Mouse (Mus musculus) T-helper 17 cell (primary cell): ENCODE data around the gene Ppp1r17.

ENCODE experiments used
- in situ Hi-C, 2 experiments: fragments of 300-600 bp; cut with MboI, MseI; formaldehyde crosslinking; loops; 1 replicate in 1 of 2; 2 replicates in 1 of 2; pipeline ENCODE4 v1.15.1; 2025; ENCODE audit warnings: high pct_unique_total_duplicates in 2 of 2

Ppp1r17 gene

DNA sequence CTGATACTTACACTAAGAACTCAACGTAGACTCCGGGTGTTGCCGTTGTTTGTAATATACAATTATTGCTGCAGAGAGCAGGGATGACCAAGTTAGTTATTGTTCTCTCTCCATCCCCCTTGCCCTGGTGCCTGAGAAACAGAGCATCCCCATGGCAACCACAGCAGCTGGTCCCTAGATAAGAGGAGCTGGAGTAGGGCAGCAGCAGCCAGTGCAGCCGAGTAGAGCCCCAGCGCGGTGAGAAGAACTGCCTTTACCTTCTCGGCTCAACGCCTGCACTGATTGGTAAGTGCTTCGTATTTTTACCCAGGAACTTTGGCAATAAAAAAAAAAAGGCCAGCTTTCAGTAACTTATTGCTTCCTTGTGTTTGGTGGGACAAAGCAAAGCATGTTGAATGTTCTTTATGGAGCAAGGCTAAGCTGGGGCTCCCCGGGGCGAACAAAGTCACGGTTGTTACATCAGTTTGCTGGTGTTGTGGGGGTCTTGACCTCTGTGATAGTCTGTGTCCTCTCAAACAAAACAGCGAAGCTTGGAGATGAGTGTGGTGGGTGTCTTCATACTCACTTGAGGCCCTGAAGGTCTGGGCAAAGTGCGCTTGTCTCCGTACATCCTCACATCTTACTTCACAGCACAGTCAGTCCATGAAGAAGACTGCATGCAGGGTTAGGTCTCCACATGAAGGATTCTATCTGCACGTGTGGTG, at the start of gene Ppp1r17:
Gene Ppp1r17 (plus strand): TSS at position 207 of the 704 bp plus-strand sequence.
- in situ Hi-C loops = no loop called here

DNA sequence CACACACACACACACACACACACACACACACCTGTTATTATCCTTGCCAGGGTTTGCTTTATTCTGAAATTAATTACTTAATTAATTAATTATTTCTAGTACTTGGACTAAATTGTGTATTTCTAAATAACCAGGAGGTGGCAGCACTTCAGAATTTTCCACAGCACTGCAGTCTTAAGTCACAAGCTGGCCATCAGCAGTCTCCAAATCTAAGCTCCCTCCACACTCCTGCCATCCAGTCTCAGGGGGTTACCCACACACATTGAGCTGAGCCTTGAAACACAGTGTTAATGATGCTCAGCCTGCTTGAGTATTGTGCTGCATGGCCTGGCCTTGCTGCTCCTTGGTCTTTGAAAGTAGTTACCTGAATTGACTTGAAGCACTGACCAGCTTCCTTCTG, 44.3 kb upstream of the Ppp1r17 start:
- in situ Hi-C loops = no loop called here

DNA sequence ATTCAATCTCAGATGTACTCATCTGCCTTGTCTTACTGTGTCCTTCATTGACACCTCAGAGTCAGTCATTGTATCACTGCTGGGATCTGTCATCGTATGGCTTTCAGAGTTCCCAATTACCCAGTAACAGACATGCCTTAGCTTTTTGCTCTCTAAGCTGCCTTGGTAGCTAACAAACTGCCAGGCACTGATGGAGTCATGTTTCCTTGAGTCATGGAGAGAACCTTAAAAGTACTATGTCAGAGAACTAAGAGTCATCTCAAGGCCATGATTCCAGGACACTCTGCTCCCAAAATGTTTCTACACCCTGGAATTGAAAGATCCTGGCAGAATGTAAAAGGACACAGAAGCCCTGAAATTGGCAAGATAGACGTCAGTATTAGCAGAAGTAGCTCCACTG, 37.5 kb upstream of the Ppp1r17 start:
- in situ Hi-C loops = no loop called here

DNA sequence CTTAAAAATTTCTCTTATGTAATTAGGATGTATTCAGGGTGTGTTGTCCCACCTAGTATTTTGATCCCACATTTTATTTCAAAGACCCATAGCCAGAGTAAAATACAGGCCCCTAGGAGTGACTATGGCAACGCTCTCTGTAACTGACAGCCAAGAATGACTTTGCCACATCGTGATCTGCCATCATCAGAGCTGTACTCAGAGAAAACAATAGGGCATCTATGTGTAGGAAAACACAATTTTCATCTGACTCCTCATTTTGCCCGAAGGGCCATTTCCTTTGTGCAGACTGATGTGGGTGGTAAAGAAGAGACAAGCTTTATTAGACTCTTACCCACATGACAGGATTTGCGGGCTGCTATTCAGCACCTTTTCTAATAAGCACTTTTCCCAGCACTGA, 8.6 kb upstream of the Ppp1r17 start:
- in situ Hi-C loops = no loop called here

DNA sequence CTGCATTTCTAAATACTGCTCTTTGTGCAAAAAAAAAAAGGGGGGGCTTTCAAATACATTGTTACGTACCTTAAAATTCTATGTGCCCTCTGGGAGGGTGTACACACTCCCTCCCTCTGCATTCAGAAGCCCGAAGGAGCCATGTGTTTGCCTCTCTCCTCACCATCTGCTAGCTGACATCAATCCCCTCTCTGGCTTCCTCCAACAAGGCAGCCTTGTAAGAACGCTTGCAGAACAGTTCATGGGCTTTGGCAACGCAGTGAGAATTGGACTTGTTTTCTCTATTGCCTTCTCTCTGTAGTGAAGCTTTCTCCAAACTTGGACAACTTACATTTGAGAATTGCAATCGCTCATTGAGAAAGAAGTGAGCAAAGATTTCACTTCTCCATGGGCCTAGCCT, 4.9 kb upstream of the Ppp1r17 start:
- in situ Hi-C loops = no loop called here

DNA sequence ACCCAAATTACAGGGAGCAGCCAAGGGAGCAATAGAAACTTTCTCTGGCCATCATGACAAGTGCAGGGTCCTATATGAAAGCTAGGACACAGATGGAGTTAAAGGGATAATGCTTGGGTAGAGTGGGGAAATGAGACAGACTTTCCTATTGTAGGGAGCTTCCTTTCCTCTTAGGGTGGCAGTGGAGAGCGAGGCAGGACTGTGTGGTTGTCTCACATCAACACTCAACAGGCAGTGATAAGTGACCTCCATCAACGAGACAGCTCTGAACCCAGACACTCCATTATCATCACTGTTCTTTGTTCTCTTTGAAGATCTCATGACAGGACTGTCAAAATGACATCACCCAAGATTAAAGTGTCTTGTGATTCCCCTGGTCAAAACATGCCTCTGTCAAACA, 2.3 kb downstream of the Ppp1r17 start:
- in situ Hi-C loops = no loop called here

DNA sequence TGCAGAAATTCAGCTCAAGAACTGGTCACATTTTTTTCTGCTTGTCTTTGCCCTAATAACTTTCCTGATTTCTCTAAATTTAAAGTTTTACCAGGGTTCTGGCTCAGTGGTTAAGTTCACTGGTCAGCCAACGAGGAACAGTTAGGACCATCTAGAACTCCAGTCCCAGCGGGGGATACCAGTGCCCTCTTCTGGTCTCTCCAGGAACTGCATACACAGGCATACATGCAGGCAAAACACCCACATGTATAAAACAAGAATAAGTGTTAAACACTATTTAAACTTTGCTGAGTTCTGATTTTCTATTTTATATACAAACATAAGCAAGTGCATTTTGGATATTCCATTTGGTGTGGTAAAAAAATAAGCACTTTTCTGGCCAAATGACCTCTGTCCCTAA, 8.2 kb downstream of the Ppp1r17 start:
- in situ Hi-C loops = no loop called here

DNA sequence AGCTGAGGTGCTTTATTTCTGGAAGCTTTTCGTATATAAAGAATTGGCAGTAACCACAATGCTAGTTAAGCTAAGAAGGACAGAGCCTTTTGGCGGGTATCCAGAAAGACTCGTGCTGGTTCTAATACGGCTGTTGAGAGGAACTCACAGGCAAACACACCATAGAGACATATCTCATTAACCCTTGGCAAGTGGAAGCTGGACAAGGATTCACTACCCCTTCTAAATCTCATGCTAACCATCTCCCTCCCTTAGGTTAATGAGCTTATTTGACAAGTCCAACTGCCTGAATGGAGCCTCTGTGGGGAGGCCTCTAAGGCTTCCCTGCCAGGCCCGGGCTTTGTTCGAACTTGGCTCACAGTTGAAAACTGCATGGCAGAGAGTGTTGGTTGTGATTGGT, 10.0 kb downstream of the Ppp1r17 start:
- in situ Hi-C loops = no loop called here

DNA sequence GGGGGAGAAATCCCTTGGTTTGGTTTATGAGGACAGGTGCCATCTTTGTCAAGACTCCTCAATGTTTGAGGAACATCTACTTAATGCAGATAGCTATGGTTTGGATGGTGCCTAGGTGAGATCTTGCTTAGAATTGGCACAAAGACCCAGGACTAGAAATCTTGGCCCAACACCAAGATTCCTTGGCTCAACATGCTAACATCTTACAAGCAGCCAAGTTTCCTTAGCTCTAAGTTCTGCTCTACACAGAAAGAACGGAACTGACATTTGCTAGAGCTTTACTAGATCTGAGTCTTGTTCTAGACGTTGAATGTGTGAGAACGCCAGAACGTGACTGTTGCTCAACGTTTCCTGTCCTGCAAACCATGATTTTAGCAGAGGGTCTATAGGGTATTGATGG, 10.7 kb downstream of the Ppp1r17 start:
- in situ Hi-C loops = no loop called here

DNA sequence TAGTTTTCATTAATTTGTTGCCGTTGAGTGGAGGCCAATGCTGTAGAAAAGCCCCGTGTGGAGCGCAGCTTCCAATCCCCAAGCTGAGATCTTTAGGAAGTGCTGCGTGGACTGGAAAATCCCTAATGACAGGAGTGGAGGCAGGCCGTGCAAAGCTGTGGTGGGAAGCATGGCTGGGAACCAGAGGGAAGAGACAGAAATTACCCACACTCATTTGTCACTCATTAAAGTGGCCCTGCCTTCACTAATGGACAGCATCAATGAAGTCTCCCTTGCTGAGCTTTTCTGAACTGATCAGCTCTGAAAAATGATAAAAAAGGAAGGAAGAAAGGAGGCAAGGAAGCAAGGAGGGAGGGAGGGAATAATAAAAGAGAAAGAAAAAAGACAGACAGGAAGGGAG, 12.7 kb downstream of the Ppp1r17 start:
- in situ Hi-C loops = no loop called here

DNA sequence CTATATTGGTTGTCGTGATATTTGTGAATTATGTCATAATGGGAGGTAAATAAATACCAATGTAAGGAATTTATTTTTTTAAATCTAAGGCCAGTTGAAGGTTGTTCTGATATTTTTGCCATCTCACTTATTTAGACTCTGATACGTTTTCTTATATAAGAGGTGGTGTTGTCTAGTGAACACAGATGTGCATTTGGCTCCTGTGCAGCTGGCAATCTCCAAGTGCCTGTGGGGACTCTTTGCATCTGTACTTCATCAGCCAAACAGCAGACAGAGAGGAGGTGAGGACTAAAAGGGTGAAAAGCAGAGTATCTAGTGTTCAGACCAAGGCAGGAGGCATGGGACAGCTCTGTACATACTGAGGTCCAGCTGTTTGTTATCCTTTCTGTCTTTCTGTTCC, 14.9 kb downstream of the Ppp1r17 start:
- in situ Hi-C loops = no loop called here

DNA sequence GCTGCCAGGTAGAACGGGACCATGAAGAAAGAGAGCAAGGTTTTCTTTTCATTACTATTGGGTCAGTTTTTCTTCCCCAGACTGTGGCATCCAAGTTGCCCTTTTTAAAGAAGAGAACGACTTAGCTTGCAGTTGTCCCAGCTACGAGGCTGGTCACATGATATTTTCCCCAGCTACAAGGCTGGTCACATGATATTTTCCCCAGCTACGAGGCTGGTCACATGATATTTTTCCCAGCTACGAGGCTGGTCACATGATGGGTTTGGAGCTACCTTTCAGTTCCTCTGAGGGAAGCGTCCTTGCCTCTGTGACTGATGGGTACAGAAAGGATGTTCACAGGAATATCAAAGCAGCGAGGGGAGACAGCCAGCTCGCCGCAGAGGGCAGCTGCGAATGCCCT, 17.8 kb downstream of the Ppp1r17 start:
- in situ Hi-C loops = no loop called here

DNA sequence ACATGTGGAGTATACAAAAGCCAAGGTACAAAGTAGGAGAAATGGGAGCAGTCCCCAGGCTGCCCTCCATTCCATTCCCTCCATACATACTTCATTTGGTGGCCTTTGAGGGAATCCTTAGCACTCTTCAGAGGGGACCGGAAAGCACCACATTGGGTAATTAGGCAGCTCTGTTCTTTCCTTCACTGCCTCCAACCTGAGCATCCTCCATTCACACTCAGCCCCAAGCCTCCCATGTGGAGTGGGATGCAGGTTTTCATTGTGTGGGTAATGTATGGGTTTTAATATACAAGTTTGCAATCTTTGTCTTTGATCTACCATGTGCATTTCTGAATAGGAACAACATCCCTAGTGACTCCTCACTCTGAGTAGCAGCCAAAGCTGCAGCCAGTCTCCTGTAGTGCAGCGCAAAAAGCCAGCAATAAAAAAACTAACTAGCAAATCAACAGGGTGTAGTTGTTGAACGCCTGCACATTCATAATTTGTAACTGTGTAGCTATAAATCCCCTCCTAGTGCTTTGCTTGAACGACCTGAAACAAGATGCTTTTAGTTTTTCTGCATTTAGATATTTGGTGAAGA, 22.3 kb downstream of the Ppp1r17 start:
- in situ Hi-C loops = no loop called here

DNA sequence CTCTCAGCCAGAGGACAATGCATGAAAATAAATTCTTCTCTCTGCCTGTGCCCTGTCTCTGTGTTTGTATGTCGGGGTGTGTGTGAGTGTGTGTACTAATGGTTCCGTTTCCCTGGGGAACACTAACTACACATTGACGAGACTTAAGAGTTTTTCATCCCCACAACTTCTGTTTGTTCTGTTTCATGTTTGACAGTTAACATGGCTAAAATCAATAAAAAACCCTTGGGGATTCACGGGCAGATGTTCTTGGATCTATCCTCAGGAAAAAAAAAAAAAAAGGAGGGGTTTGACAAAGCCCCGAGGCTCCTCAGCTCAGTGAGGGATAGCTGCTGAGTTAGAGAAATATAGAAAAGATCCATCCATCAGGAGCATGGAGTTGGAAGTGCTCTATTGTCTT, 27.0 kb downstream of the Ppp1r17 start:
- in situ Hi-C loops = no loop called here

DNA sequence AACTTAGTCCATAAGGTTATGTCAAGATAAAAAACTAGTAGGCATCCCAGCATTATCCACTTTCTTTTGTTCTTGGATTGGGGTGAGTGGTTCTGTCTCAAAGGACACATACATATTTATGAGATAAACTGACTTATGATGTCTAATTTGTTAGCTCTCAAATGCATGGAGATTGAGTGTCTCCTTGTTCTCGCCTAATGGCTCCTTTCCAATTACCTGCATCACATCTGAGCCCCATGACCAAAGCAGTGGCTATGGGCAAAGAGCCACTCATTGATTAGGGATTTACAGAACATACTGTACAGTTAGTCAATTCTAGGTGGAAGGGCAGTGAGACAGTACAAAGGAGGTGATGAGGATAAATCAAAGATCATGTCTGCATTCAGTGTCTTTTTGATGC, 27.4 kb downstream of the Ppp1r17 start:
- in situ Hi-C loops = no loop called here

DNA sequence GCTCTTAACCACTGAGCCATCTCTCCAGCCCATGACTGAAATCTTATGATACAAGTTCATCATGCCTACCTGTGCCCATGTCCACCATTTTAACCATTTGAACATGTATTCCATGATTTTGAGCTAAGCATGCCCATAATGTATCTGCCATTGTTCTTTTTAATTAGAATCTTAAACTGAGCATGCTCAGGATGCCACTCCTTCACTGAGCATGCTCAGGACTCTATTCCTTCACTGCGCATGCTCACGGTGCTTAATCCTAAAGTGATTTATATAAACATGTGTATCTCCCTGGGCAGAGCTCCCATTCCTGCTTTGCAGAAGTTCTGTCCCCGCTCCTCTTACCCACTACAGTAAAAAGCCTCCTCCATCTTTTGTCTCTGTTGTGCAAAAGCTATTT, 31.3 kb downstream of the Ppp1r17 start:
- in situ Hi-C loops = no loop called here

DNA sequence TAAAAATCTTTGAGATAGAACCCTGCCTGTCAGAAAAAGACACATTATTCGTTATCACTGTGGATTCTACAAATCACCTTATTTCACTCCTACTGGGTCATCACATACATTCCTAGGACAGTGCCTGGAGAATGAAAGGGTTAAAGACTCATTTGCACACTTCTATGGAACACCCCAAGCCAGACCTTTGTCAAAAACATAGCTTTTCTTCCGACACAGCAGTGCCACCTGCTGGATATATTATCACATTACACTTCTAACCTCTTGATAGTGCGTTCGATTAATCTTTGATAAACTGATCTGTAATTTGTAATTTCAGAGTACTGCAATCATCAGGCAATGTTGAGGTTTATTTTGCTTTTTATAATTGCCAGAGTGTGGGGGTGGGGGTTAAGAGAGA, 31.8 kb downstream of the Ppp1r17 start:
- in situ Hi-C loops = no loop called here

DNA sequence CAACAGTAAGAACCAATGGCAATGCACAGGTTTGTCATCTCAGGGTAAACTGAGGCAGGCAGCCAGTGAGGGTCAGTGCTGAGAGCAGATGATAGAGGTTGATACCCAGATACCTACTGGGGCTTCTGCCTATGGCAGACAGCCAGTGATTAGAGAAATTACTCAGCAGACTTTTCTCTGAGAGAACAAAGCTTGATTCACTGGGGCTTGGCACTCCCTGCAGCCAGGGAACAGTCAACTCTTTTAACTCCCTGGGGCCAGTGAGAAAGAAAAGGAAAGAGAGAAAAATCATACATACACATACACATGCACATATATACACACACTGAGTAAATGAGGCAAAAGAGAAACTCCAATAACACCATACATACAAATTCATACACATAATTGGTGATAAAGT, 46.4 kb downstream of the Ppp1r17 start:
- in situ Hi-C loops = loop anchor here in 1 of 2 experiments (10.0 kb wide), 1 partner anchor 541 kb away; no protein-coding TSS in a partner anchor

DNA sequence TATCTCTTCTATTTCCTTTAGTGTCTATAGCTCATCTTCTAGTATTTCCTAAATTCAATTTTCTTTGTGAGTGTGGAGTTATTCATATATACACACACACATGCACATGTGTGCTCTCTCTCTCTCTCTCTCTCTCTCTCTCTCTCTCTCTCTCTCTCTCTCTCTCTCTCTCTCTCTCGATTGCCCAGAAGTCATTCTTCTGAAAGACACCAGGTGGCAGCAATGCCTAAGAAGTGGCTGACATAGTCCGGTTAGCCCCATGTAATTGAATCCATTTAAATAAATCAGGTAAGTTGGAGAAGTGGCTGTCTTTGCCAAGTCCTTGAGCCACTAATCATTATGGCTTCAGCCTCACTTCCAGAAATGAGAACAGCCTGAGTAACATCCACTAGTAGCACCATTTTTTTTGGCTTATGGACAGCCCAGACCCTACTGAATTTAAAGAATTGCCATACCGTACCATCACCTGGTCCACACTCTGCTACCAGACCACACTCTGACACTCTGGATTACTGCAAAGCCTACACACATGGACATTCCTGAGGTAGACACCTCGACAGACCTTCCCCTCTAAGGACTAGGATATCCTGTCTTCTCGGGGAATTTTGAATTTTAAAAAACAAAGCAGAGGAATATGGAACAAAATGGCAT, 49.5 kb downstream of the Ppp1r17 start:
- in situ Hi-C loops = loop anchor here (5.0 to 10.0 kb wide), 3 partner anchors 538 to 631 kb away; no protein-coding TSS in a partner anchor

DNA sequence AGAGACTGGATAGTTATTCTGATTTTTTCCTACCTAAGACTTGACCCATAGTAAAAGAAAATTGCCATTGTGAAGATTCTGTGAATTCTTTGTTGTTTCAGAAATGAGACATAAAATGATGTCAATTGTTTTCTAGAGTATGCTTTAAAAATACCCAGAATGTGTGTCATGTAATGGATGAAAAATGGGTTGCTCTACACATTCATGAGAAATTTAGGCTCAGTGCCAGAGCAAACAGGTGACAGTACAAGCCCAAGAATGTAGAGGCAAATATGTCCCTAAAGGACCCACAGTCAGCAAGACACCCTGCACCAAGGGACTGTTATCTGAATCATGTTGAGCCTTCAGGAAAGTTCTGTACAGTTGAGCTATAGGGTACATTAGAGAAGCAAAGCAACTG, 51.2 kb downstream of the Ppp1r17 start:
- in situ Hi-C loops = loop anchor here (5.0 to 10.0 kb wide), 3 partner anchors 536 to 629 kb away; no protein-coding TSS in a partner anchor

DNA sequence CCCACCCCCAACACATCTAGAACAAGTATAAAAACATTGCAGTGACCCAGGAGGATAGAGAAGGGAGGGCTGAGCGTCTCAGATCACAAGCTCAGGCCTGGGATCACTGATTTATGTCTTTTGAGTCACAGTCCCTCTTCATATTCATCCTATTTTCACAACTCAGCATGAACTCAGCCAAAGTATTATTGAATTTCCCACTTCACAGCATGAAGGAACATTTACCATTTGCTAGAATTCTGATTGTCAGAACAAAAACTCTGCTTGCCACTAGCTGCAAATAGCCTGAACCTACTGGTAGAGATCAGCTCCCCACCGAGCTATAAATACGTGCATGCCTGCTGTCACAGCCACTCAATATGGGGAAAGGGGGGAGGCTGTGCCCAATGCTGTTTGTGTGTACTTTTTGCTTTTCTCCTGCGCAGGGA, 59.1 kb downstream of the Ppp1r17 start:
- in situ Hi-C loops = no loop called here
